Mouse (Mus musculus): ENCODE measurements at regions not wholly inside any gene's neighbourhood (a gene's known extent, or its start where the extent isn't known, plus 50 kb on each side); places are given as distances from the start of the nearest gene placed in this dataset.

GRCm38 (mm10) chr3:74565176-74565575, 599.7 kb downstream of the Zbbx start:
- no peak for TF ChIP-seq CTCF (IDR thresholded peaks at IDR 0.05; ENCODE audit: low read depth, low read length)
- no peak for TF ChIP-seq POLR2A (IDR thresholded peaks at IDR 0.05; ENCODE audit: extremely low read depth, insufficient read depth, low read length)

All from liver, adult 2 months (tissue).